In genomic region chr4:142887876-142888275, GRCm38 (mm10) we compare ENCODE assay signal across 14 mouse cellular contexts.
DNase-seq lines count a peak whose midpoint lies in the region; ATAC-seq lines count a peak whose summit lies in the region.
"Had no signal": no experiment of that assay in that cellular context is flagged by ENCODE, and none has a peak within 500 bp of the region (broad histone marks: within the 10 kb centered on the region; RNA-seq: fewer than 3 reads in every experiment).

No protein-coding gene starts in this region.

- peak; percentile 50 for DNase-seq in cerebellum, adult 9-10 months
- DNase-seq in cerebellum, adult 11-12 months: no peak
- peak; percentile 8 for DNase-seq in layer of hippocampus, adult 11-12 months (ENCODE audit: low spot score)
- DNase-seq in layer of hippocampus, postnatal 25 days (ENCODE audit: extremely low spot score in 1 of 2, low spot score in 1 of 2): no peak
- peak; percentile 60 for DNase-seq in Muller cell, postnatal 12 days (ENCODE audit: inconsistent ontology term)
- DNase-seq in left cerebral cortex, adult 9 months (ENCODE audit: low spot score in 2 of 2): peak; percentile 50 to 52
- DNase-seq in adrenal gland, postnatal 10 days: no peak
- DNase-seq: adrenal gland, postnatal 36 days; gastrocnemius, postnatal 25 days; lung, postnatal 14 days; spleen, adult 18-20 months; thymus, adult 18-20 months had no signal

- ATAC-seq in megakaryocyte progenitor cell, adult 5-6 weeks (replicated peaks; ENCODE audit: poor library complexity): no peak
- ATAC-seq: midbrain, embryonic 16.5 days had no signal

Comparison
In these comparisons a context has a peak if more than half of its experiments do, and no peak if none do; other contexts are left out.
1. DNase-seq: peak in cerebellum, adult 9-10 months (single experiment), layer of hippocampus, adult 11-12 months (single experiment), Muller cell, postnatal 12 days (single experiment) and left cerebral cortex, adult 9 months (2 of 2); none in cerebellum, adult 11-12 months (single experiment), layer of hippocampus, postnatal 25 days (0 of 2) and adrenal gland, postnatal 10 days (single experiment).